Mouse (Mus musculus) left cerebral cortex, adult 2 months (tissue): Measurements from ENCODE around the gene Igfbp4. TPM values are rescaled to one million over a fixed set of nuclear protein-coding genes. Genes with fewer than 3 reads are reported as not detected.

Experiments
- DNase-seq, 2 experiments: peaks; one replicate each; pipeline ENCODE4 v3.0.0; 2021 to 2022; ENCODE audit warnings: low spot score in 2 of 2, mixed read lengths in 1 of 2; ENCODE audit errors: extremely low spot score in 1 of 2
- H3K27ac ChIP-seq: fragments of 200-600 bp; 2 replicates; pipeline ENCODE4 v1.8.1; 2022
- H3K4me3 ChIP-seq: fragments of 200-600 bp; 2 replicates; pipeline ENCODE4 v1.8.1; 2022
- CTCF ChIP-seq: fragments of 200-600 bp; IDR thresholded peaks from 2 replicates; pipeline ENCODE4 v1.8.1; 2022; ENCODE audit warnings: antibody characterized with exemption, mild to moderate bottlenecking, moderate library complexity
- intact Hi-C: fragments of 180-260 bp; cut with DNase I; formaldehyde crosslinking; loops from one replicate; pipeline ENCODE4 v1.15.1; 2025
- total RNA-seq, 2 experiments: library from RNA; stranded (reverse); gene quantifications; 2 replicates each; pipeline ENCODE4 v1.2.3; 2021

Igfbp4 gene
- total RNA-seq, 2 experiments from 2014 or later: 82.8 to 88.7 TPM

DNA sequence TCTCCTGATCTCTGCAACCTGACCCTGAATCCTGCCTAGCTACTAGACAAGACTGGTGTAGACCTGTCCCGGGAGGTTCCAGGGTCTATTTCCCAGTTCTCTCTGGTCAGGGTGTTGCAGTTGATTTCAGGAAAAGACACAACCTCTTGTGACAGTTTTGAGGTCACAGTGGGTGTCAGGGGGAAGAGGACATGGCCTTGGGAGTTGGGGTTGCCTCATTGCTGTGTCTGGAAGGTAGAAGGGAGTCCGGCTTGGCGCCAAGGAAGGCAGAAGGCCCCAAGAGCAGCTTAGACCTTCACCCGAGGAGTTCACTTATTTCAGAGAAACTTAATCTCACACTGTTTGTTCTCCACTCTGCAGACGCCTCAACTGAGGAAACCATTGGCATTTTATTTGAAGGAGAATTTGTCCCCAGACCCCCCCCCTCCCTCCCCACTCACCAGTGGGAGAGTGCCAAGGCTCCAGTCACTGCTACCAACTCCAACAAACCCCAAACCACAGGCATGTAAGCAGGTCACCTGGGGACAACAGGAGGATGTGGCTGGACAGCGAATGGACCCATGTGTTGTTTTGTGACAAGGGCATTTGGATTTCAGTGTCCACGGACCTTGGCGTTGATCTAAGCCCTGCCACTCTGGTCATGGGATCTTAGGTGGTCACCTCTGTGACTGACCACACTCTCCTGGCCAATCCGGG lies 61.7 kb downstream of the Igfbp4 start:
- intact Hi-C loops: no loop called here
- Histone ChIP-seq H3K27ac (no peak overlapping the region), H3K4me3 (no peak overlapping the region)
- no peak for TF ChIP-seq CTCF
- DNase-seq: no peak

Other genes with a start within 250 kb of the Igfbp4 start
- 100 to 1,000 TPM; 178 to 192 TPM for gene Msl1, start 245.7 kb upstream of the Igfbp4 start, total RNA-seq
- gene Casc3, start 236.3 kb upstream of the Igfbp4 start, total RNA-seq: 10 to 100 TPM; 53.0 to 57.6 TPM
- gene Rapgefl1, start 204.5 kb upstream of the Igfbp4 start, total RNA-seq: 100 to 1,000 TPM; 144 to 153 TPM
- gene Wipf2, start 177.6 kb upstream of the Igfbp4 start, total RNA-seq: 10 to 100 TPM; 72.7 to 73.9 TPM
- under 1 TPM; 0.35 to 0.36 TPM for gene Cdc6, start 133.4 kb upstream of the Igfbp4 start, total RNA-seq
- gene Rara, start 113.4 kb upstream of the Igfbp4 start, total RNA-seq: 10 to 100 TPM; 14.0 to 18.7 TPM
- 1 to 10 TPM; 1.4 to 3.2 TPM for gene Gjd3, start 58.2 kb upstream of the Igfbp4 start, total RNA-seq
- gene Top2a, start 17.1 kb upstream of the Igfbp4 start, total RNA-seq: 1 to 10 TPM in 1 of 2 experiments, under 1 TPM in 1; 0.66 to 1.0 TPM
- gene Tns4, start 48.1 kb downstream of the Igfbp4 start, total RNA-seq: 1 to 10 TPM in 1 of 2 experiments, under 1 TPM in 1; 0.19 to 1.1 TPM
- gene Ccr7, start 113.8 kb downstream of the Igfbp4 start, total RNA-seq: not detected
- gene Smarce1, start 189.8 kb downstream of the Igfbp4 start, total RNA-seq: 10 to 100 TPM; 60.1 to 61.1 TPM
- 10 to 100 TPM; 31.1 to 32.0 TPM for gene Krt222, start 202.8 kb downstream of the Igfbp4 start, total RNA-seq
- gene Krt24, start 244.0 kb downstream of the Igfbp4 start, total RNA-seq: not detected